Mouse (Mus musculus) right cerebral cortex, postnatal 4 days (tissue): ENCODE measurements around the gene Vps4a.

ENCODE experiments used
- DNase-seq: peaks from one replicate; pipeline ENCODE4 v3.0.0-alpha.2; 2022

Gene Vps4a

GRCm38 (mm10) chr8:107049480-107049879, 18.5 kb downstream of the Vps4a start:
- DNase-seq = no peak

GRCm38 (mm10) chr8:107052046-107052445, 21.0 kb downstream of the Vps4a start:
- DNase-seq = no peak

- DNase-seq = peak; percentile 89
Measured at GRCm38 (mm10) chr8:107056076-107056972, 25.3 kb downstream of the Vps4a start, which contains the start of the genes Cog8 and Nip7. TSS of gene Cog8 (minus strand) at chr8:107056689. TSS of gene Nip7 (plus strand) at chr8:107056877.

GRCm38 (mm10) chr8:107056973-107057369, 25.9 kb downstream of the Vps4a start:
- DNase-seq = no peak

GRCm38 (mm10) chr8:107062613-107063012, 31.6 kb downstream of the Vps4a start:
- no peak for DNase-seq

GRCm38 (mm10) chr8:107065511-107066496, 34.8 kb downstream of the Vps4a start, which contains the start of gene Tmed6:
TSS of gene Tmed6 (minus strand) at chr8:107065644.
- no peak for DNase-seq

- DNase-seq = no peak
Measured at GRCm38 (mm10) chr8:107073706-107074105, 42.7 kb downstream of the Vps4a start.

- no peak for DNase-seq
Measured at GRCm38 (mm10) chr8:107074128-107074527, 43.1 kb downstream of the Vps4a start.

- DNase-seq = no peak
Measured at GRCm38 (mm10) chr8:107076239-107076888, 45.3 kb downstream of the Vps4a start.

GRCm38 (mm10) chr8:107085358-107085757, 54.3 kb downstream of the Vps4a start:
- DNase-seq = no peak

GRCm38 (mm10) chr8:107086018-107086417, 55.0 kb downstream of the Vps4a start:
- DNase-seq = no peak

GRCm38 (mm10) chr8:107088526-107089063, 57.6 kb downstream of the Vps4a start:
- DNase-seq = no peak

- DNase-seq = no peak
Measured at GRCm38 (mm10) chr8:107090531-107090930, 59.5 kb downstream of the Vps4a start.
